Mouse (Mus musculus): ENCODE data around the gene Pin4. TPM values are rescaled to one million over a fixed set of nuclear protein-coding genes. Genes with fewer than 3 reads are reported as not detected.

Gene Pin4
- total RNA-seq, 2 experiments from 2014 or later, result 15.3 to 28.4 TPM

DNA sequence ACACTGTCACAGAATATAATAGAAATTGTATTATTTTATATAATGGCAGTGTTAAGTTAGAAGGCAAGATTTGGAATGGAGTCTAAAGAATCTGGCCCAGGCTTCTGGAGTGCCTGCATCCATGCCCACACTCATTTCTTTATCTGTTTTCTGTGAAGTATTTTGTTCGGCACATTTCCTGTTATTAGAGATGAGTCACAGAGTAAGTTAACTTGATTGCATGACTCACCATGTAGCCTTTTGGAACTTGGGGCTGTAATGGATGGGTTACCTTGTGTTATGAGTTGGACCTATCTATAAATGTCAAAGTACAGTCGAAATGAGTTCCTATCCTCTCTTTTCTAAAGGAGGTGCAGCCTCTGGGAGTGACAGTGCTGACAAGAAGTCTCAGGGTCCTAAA, 2.1 kb downstream of the Pin4 start:
- intact Hi-C loops (cut with DNase I), result no loop called here
- DNase-seq, result no peak

DNA sequence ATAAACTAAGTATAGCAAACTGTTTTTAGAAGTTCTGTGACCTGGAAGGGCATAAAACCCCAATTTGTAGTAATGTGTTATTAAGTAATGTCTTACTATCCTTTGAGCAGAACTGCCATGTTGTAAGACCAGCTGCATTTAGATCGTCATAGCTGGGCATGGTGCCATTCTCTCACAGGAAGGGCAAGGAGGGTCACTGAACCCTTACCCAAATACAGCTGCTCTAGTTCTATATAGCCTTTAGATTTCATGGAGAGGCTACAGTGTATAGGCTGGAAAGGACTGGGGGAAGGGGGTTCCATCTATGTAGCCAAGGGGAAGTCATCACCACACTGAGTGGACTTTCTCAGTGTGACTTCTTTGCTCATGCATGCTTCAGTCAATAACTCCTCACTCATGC, 21.9 kb downstream of the Pin4 start:
- intact Hi-C loops (cut with DNase I), result no loop called here
- DNase-seq, result no peak

DNA sequence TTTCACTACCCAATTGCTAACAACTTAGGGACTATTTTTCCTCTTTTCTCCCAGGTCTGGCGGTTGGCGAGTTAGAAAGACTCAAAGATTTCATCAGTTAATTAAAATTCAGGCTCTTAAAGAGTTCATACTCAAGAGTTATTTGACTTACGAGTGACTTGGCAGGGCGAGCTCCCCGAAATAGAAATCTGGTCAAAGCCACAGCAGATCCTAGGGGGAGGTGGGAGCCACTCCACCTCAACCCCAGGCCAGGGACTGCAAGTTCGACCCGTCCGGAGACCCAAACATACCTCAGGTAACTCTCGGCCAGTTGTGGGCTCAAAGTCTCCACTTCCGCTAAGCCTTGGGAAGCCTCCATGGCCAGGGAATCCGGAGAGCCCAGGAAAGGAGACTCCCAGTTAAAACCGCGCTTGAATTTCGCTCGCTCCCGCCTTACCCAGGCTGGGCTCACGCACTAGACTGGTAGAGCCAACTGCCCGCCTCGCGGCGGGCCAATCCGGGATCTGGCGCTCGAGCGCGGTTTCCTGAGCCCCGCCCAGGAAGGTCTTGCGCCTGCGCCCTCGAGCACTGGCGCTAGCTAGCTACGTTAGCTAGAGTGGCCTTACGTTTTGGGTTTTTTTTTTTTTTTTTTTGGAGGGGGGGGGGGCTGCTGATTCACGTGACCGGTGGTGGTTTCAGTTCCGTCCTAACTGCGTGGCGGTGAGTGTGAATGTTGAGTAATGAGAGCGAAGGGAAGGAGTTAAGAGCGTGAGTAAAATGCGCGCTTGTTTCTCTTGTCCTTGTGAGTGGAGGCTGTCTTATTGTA, 37.6 kb downstream of the Pin4 start, which contains the start of gene Ercc6l:
TSS of gene Ercc6l (minus strand) at position 474 of the 805 bp plus-strand sequence.
- intact Hi-C loops (cut with DNase I), result loop anchor here (10.0 kb wide), 1 partner anchor 328 kb away; no protein-coding TSS in a partner anchor
- DNase-seq, result peak; percentile 91 to 92

DNA sequence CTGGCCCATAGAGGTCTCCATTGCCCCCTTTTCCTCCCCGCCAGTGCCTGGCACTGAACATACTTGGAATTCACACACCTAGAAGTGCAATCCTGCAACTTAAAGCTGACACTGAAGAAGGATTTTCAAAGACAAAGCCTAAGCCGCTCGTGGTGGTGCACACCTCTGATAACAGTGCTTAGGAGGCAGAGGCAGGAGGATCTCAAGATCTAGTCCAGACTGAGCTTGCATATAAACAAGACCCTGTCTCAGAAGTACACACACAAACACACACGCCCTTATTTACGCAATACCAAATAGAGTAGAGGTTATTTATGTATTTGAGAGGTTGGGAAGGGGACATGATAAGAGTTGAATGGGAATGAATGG, 38.2 kb downstream of the Pin4 start:
- intact Hi-C loops (cut with DNase I), result loop anchor here (10.0 kb wide), 1 partner anchor 327 kb away; no protein-coding TSS in a partner anchor
- DNase-seq, result no peak

DNA sequence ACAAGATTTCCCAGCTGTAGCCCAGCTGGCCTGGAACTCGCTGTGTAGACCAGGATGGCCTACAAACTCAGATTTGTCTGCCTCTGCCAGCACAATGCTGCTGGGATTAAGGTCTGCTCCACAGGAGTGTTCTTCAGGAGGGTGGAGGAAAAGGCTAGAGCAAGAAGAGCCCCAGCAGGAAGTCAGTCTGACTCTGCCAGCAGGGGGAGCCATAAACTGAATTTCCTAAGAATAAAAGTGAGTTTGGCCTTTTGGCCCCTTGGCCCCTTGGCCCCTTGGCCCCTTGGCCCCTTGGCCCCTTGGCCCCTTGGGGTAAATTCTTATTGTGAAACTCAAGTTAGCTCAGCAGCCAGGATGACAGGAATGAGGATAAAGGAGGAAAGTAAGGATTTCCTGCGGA, 40.5 kb downstream of the Pin4 start:
- intact Hi-C loops (cut with DNase I), result loop anchor here (10.0 kb wide), 1 partner anchor 325 kb away; no protein-coding TSS in a partner anchor
- DNase-seq, result peak; percentile 8 to 49

DNA sequence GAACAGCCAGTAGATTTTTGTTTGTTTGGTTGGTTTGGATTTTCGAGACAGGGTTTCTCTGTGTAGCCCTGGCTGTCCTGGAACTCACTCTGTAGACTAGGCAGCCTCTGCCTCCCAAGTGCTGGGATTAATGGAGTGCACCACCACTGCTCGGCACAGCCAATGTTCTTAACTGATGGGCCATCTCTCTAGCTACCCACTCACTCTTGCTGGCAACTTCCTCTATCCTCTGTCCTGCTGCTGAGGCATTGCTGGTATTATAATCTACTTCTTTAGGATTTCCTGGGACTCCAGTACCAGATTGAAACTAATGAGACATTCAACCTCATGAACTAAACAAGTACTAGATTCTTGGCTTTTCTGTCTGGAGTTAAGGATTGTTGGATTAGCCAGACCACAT, 41.3 kb downstream of the Pin4 start:
- intact Hi-C loops (cut with DNase I), result no loop called here
- no peak for DNase-seq

DNA sequence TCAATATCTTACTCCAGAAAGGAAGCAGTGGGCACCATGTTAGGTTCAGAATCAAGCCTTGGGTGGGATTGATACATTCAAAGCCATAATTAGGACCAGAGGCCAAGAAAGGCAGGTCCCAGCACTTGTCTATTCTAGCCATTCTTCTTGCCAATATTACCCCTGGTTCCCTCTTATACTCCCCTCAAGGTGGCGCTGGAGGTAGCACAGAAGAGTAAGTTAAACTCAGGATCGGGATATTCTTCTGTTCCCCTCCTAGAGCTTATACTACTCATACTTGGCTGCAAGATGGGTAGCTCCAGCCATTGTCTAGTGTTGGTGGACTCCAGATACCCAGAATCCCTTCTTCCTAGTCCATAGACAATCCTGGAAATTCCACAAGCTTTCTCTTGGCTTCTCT, 43.8 kb downstream of the Pin4 start:
- intact Hi-C loops (cut with DNase I), result no loop called here
- DNase-seq, result no peak

DNA sequence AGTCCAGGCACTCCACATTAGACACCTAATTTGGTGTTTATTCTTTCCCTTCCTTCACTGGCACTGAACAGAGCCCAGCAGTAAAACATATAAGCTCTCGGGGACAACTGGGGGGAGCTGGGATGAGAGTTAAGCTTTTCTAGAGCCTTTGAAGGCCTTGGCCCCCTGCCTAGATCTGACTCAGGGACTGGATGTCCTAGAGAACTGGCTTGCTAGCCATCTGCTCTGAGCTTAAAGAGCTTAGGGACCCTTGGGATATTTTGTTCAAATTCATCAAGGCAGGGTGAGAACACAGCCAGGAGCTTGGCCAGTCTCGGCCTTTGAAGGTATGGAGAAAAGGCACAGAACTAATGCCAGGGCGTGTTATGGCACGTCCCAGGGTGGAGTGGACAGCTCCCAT, 44.3 kb downstream of the Pin4 start:
- intact Hi-C loops (cut with DNase I), result no loop called here
- DNase-seq, result peak; percentile 8 to 13

DNA sequence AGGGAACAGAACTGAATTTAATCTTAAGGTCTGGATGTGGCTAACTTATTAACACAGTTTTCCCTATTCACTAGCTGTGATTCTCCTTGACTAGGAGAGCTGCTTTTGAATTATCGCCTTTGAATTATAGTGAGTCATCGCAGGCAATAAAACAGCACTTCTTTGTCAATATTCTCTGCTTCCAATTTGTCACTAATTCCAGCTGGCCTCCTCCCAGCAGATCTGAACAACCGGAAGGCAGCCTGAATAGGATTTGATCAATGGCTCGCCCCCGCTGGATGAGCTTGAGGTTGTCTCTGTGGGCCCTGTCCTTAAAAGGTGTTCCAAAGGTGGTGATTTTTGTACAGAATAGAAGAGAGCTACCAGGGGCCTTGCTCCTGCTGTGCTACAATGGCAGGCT, 47.3 kb downstream of the Pin4 start:
- intact Hi-C loops (cut with DNase I), result no loop called here

DNA sequence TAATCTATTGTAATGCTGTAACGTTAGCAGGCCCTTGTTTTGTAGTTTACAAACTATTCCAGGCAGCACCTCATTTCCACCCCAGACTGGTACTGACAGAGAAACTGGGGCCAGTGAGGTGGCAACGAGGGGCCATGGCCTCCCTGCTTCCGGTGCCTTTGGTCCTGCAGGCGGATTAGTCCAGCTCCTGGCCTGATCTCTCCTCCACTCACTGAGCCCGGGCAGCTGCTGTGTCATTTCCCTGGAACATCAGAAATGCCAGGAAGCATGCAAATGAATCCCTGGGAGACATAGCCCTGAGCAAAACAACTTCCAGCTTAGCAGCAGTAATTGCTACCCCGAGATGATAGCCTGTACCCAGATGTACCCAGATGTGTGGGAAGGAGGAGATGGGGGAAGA, 47.7 kb downstream of the Pin4 start:
- DNase-seq, result peak in 1 of 2 experiments; percentile 17
- intact Hi-C loops (cut with DNase I), result no loop called here

More for the DNA sequence above, 47.3 kb downstream of the Pin4 start:
- peak in 1 of 2 experiments; percentile 6 for DNase-seq

DNA sequence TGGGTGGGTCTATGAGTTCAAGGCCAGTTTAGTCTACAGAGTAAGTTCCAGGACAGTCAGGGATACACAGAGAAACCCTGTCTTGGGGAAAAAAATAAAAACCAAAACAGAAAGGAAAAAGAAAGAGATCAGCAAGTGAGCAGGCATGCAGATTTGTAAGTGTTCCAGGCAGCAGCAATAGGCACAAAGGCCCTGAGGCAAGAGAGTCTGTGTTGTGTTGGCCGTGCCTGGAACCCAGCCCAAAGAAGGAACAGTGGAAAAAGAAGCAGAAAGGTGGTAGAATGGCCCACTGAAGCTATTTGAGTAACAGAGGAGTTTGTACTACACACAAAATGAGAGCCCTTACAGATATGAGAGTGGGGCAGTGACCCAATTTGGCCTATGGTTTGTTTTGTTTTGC, 50.5 kb downstream of the Pin4 start:
- DNase-seq, result no peak
- intact Hi-C loops (cut with DNase I), result no loop called here

DNA sequence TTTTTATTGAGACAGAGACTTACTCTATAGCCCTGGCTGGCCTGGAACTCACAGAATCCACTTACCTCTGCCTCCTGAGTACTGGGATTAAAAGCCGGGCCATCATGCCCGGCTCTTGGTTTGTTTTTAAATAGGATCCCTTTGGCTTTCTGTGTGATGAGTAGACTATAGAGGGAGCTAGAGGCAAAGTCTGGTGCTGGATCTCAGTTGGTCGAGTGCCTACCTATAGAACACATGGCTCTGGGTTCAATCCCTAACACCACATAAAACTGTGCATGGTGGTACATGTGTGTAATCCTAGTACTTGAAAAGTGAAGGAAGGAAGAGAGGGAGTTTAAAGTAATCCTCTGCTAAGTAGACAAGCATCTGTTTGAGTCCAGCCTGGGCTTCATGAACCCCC, 50.9 kb downstream of the Pin4 start:
- intact Hi-C loops (cut with DNase I), result no loop called here
- DNase-seq, result no peak

DNA sequence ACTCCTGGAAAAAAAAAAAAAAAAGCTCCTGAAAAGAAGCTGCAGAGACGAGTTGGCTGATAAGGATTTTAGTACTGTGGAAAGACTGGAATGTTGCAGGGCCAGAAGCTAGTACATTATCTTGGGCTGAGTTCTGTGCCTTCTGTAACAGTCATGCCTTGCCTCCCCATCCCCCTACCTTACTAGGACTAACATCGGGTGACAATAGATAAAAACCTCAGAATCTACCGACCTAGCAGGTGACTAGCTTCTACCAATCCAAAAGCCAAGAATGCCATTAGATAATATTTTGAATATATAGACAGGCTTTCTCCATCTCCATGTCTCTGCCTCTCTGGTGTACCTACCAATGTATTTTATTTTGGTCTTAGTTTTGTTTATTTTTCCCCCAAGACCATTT, 51.7 kb downstream of the Pin4 start:
- no peak for DNase-seq
- intact Hi-C loops (cut with DNase I), result no loop called here

DNA sequence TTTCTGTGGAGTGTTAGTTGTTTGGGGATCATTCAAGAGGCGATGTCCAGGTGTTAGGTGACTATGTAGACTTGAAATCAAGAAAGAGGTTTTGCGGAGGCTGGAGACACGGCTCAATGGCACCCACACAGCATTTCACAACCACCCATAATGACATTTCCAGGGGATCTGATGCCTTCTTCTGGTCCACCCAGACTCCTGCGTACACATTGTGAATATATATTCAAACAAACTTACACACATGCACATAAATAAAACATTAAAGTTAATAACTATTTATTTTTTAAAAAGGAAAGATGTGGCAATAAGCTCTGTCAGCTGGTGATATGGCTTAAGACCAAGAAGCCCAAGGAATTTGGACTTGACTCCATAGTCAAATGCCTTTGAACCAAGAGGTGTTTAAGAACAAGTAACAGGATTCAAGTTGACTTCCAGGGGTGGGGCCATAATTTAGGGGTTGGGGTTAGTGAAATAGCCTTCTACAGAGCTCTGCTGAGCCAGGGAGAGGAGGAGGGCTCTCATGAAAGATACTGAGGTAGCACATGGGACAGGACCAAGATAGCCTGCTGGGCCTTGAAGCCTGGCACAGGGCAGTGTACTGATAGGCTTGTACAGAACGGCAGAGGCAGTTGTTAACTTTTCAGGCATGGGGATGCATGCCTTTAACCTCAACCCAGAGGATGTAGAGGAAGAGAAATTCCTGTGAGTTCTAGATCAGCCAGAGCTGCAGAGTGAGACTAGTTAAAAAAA, 56.5 kb downstream of the Pin4 start:
- intact Hi-C loops (cut with DNase I), result no loop called here
- no peak for DNase-seq

Other genes with a start within 250 kb of the Pin4 start
- gene Rtl5, start 48.1 kb upstream of the Pin4 start, total RNA-seq (2021), result 1 to 10 TPM; 1.6 to 2.7 TPM
- 1 to 10 TPM in 1 of 2 experiments, under 1 TPM in 1; 0.74 to 1.4 TPM for gene Ercc6l, start 37.6 kb downstream of the Pin4 start, total RNA-seq (2021)
- gene Rps4x, start 69.9 kb downstream of the Pin4 start, total RNA-seq (2021), result 100 to 1,000 TPM; 608 to 817 TPM
- 1 to 10 TPM; 4.2 to 4.4 TPM for gene Cited1, start 132.7 kb downstream of the Pin4 start, total RNA-seq (2021)

Measured in heart, postnatal 14 days (tissue).